8 mouse cellular contexts compared by ENCODE assay signal in the genomic region with DNA sequence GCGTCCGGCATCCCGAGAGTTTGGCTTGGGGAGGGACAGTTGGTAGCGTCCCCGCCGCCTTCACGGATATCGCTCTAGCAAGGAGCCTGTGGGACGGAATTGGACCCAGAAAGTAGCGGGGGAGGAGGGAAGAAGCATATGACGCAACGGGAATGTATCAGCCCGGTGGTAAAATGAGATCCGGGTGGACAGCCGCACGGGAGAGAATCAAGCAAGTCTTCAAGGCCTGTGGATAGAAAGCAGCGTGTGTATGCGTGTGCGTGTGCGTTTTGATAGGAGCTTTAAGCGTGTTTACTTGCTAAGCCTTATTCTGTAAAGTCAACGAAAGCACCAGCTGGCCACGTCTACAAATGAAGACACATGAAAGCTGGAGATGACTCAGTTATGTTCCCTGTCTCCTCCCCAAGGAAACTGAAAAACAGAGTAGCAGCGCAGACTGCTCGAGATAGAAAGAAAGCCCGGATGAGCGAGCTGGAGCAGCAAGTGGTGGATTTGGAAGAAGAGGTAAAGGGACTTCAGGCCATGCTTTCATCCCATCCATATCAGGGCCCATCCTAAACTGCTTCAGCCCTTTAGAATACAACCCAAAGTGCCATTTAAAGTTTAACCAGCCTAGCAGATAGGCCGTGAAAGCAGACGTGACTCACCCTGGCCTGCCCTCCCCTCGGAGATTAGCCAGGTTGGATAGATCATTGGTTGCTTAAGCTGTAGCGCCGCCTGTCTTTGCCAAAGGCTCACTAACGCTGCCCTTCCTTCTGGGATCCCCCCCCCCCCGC. TPM values are rescaled to one million over a fixed set of nuclear protein-coding genes. Genes with fewer than 3 reads are reported as not detected.
DNase-seq lines count a peak whose midpoint lies in the region; ATAC-seq and TF ChIP-seq lines count a peak whose summit lies in the region.

No protein-coding gene starts in this region.

- H3K4me2 ChIP-seq in embryonic facial prominence, embryonic 15.5 days (replicated peaks) = peak overlapping the region; percentile 52
- H3K4me2 ChIP-seq in kidney, embryonic 14.5 days (replicated peaks; ENCODE audit: low read depth, low read length) = peak overlapping the region; percentile 65
- H3K4me2 ChIP-seq in limb, embryonic 14.5 days (replicated peaks; ENCODE audit: low read depth, low read length, severe bottlenecking) = peak overlapping the region; percentile 55
- peak overlapping the region; percentile 81 for H3K4me2 ChIP-seq in midbrain, embryonic 16.5 days (ENCODE audit: low read length)

- peak overlapping the region; percentile 93 for H3K27ac ChIP-seq in embryonic facial prominence, embryonic 15.5 days (replicated peaks)
- H3K27ac ChIP-seq in kidney, embryonic 14.5 days (ENCODE audit: low read depth, low read length) = peak overlapping the region; percentile 89
- H3K27ac ChIP-seq in limb, embryonic 14.5 days (replicated peaks; ENCODE audit: low read depth, low read length) = peak overlapping the region; percentile 95
- peak overlapping the region; percentile 95 for H3K27ac ChIP-seq in midbrain, embryonic 16.5 days (ENCODE audit: low read length)

- peaks cover 41% of the 10 kb centered on the region for H3K36me3 ChIP-seq in embryonic facial prominence, embryonic 15.5 days
- H3K36me3 ChIP-seq in kidney, embryonic 14.5 days (ENCODE audit: control insufficient read depth, insufficient read depth, low read length) = peaks cover 45% of the 10 kb centered on the region
- H3K36me3 ChIP-seq in limb, embryonic 14.5 days (ENCODE audit: control insufficient read depth, insufficient read depth, low read length) = peaks cover 46% of the 10 kb centered on the region
- H3K36me3 ChIP-seq in midbrain, embryonic 16.5 days (ENCODE audit: control insufficient read depth, insufficient read depth, low read length) = peaks cover 23% of the 10 kb centered on the region

- under 1% methylated on average over 34 of the region's 34 CpGs for WGBS in embryonic facial prominence, embryonic 15.5 days
- WGBS in kidney, embryonic 14.5 days = under 1% methylated on average over 34 of the region's 34 CpGs
- WGBS in limb, embryonic 14.5 days = under 1% methylated on average over 33 of the region's 34 CpGs
- WGBS in midbrain, embryonic 16.5 days = under 1% methylated on average over 33 of the region's 34 CpGs

- no peak for TF ChIP-seq POLR2A in limb, embryonic 14.5 days (IDR thresholded peaks at IDR 0.05; ENCODE audit: borderline replicate concordance, extremely low read depth, insufficient read depth, insufficient read length)

- no peaks in the 10 kb centered on the region for H3K9me3 ChIP-seq in embryonic facial prominence, embryonic 15.5 days (replicated peaks)
- H3K9me3 ChIP-seq in kidney, embryonic 14.5 days (ENCODE audit: control insufficient read depth, low read length) = no peaks in the 10 kb centered on the region
- no peaks in the 10 kb centered on the region for H3K9me3 ChIP-seq in limb, embryonic 14.5 days (ENCODE audit: control insufficient read depth, low read length)
- H3K9me3 ChIP-seq in midbrain, embryonic 16.5 days (replicated peaks; ENCODE audit: control insufficient read depth, low read length, poor library complexity, severe bottlenecking) = no peaks in the 10 kb centered on the region

- H3K27me3 ChIP-seq in embryonic facial prominence, embryonic 15.5 days = no peaks in the 10 kb centered on the region
- no peaks in the 10 kb centered on the region for H3K27me3 ChIP-seq in kidney, embryonic 14.5 days (ENCODE audit: control insufficient read depth, insufficient read depth, low read length)
- H3K27me3 ChIP-seq in limb, embryonic 14.5 days (ENCODE audit: control insufficient read depth, insufficient read depth, low read length) = no peaks in the 10 kb centered on the region
- H3K27me3 ChIP-seq in midbrain, embryonic 16.5 days (ENCODE audit: control insufficient read depth, insufficient read depth, low read depth, low read length) = no peaks in the 10 kb centered on the region

- H3K9ac ChIP-seq in embryonic facial prominence, embryonic 15.5 days = peak overlapping the region; percentile 94
- H3K9ac ChIP-seq in kidney, embryonic 14.5 days (ENCODE audit: low read depth, low read length) = peak overlapping the region; percentile 96
- H3K9ac ChIP-seq in limb, embryonic 14.5 days (ENCODE audit: low read depth, low read length, severe bottlenecking) = peak overlapping the region; percentile 99
- H3K9ac ChIP-seq in midbrain, embryonic 16.5 days (ENCODE audit: low read depth, low read length) = peak overlapping the region; percentile 100

- ATAC-seq in embryonic facial prominence, embryonic 15.5 days (ENCODE audit: insufficient number of reproducible peaks, low FRiP score, low TSS enrichment, low read depth) = peak; percentile 11; the same call in 1 of the 2 replicates
- peak; percentile 7; the same call in 1 of the 2 replicates for ATAC-seq in kidney, embryonic 14.5 days (ENCODE audit: low FRiP score, low TSS enrichment)
- peak; percentile 19; the same call in 1 of the 2 replicates for ATAC-seq in limb, embryonic 14.5 days (ENCODE audit: low FRiP score, low read depth)
- ATAC-seq in midbrain, embryonic 16.5 days = peak; percentile 23; the same call in 1 of the 2 replicates

- peak; percentile 91 for DNase-seq in 416B (ENCODE audit: low read depth)
- peak; percentile 18 to 60 for DNase-seq in adrenal gland, postnatal 4 days (ENCODE audit: low spot score in 2 of 2)
- DNase-seq in heart, adult 9 months (ENCODE audit: low spot score in 2 of 2) = peak; percentile 77 to 84
- DNase-seq in limb, embryonic 14.5 days (ENCODE audit: low spot score) = peak; percentile 79
- DNase-seq in spleen, postnatal 10 days (ENCODE audit: low spot score in 2 of 2) = peak; percentile 70 to 74

- peak overlapping the region; percentile 85 for H3K4me3 ChIP-seq in embryonic facial prominence, embryonic 15.5 days (replicated peaks)
- peak overlapping the region; percentile 91 for H3K4me3 ChIP-seq in kidney, embryonic 14.5 days (ENCODE audit: low read length)
- peak overlapping the region; percentile 99 for H3K4me3 ChIP-seq in limb, embryonic 14.5 days (replicated peaks; ENCODE audit: low read length)
- H3K4me3 ChIP-seq in midbrain, embryonic 16.5 days (ENCODE audit: low read depth, low read length) = peak overlapping the region; percentile 96

- H3K4me1 ChIP-seq in embryonic facial prominence, embryonic 15.5 days = peaks cover 27% of the 10 kb centered on the region
- H3K4me1 ChIP-seq in kidney, embryonic 14.5 days (ENCODE audit: control insufficient read depth, insufficient read depth, low read length) = peaks cover 20% of the 10 kb centered on the region
- peaks cover 11% of the 10 kb centered on the region for H3K4me1 ChIP-seq in limb, embryonic 14.5 days (ENCODE audit: control insufficient read depth, insufficient read depth, low read length)
- H3K4me1 ChIP-seq in midbrain, embryonic 16.5 days (ENCODE audit: control insufficient read depth, insufficient read depth, low read length) = peaks cover 20% of the 10 kb centered on the region

RNA-seq across cellular contexts. Expression of a gene that starts 1.2 kb away (rescaled TPM):
- 100 to 1,000 TPM; 129 to 137 TPM for total RNA-seq in adrenal gland, postnatal 4 days (2021)
- polyA plus RNA-seq in embryonic facial prominence, embryonic 15.5 days (2015; fragmentation: Nextera tagmentation; extraction: Ambion mirVana) = 209 and 218 TPM in 2 replicates
- 141 and 174 TPM in 2 replicates for polyA plus RNA-seq in kidney, embryonic 14.5 days (2014; fragmentation: Nextera tagmentation; extraction: Ambion mirVana)
- polyA plus RNA-seq in limb, embryonic 14.5 days (2012; rRNA removed) = 97.3 and 105 TPM in 2 replicates
- 182 and 200 TPM in 2 replicates for polyA plus RNA-seq in limb, embryonic 14.5 days (2014; fragmentation: Nextera tagmentation; extraction: Ambion mirVana)
- 145 and 156 TPM in 2 replicates for polyA plus RNA-seq in midbrain, embryonic 16.5 days (2015; fragmentation: Nextera tagmentation; extraction: Ambion mirVana)

RNA-seq across cellular contexts. Expression of a gene that starts 20.3 kb away (rescaled TPM):
- 10 to 100 TPM; 24.2 to 25.0 TPM for total RNA-seq in adrenal gland, postnatal 4 days (2021)
- 17.7 and 19.2 TPM in 2 replicates for polyA plus RNA-seq in embryonic facial prominence, embryonic 15.5 days (2015; fragmentation: Nextera tagmentation; extraction: Ambion mirVana)
- 11.1 and 21.3 TPM in 2 replicates for polyA plus RNA-seq in kidney, embryonic 14.5 days (2014; fragmentation: Nextera tagmentation; extraction: Ambion mirVana)
- polyA plus RNA-seq in limb, embryonic 14.5 days (2012; rRNA removed) = 18.9 and 19.6 TPM in 2 replicates
- 20.9 and 21.8 TPM in 2 replicates for polyA plus RNA-seq in limb, embryonic 14.5 days (2014; fragmentation: Nextera tagmentation; extraction: Ambion mirVana)
- 9.9 and 10.6 TPM in 2 replicates for polyA plus RNA-seq in midbrain, embryonic 16.5 days (2015; fragmentation: Nextera tagmentation; extraction: Ambion mirVana)

RNA-seq across cellular contexts. Expression of a gene that starts 47.8 kb away (rescaled TPM):
- not detected for total RNA-seq in adrenal gland, postnatal 4 days (2021)
- polyA plus RNA-seq in embryonic facial prominence, embryonic 15.5 days (2015; fragmentation: Nextera tagmentation; extraction: Ambion mirVana) = not detected in 2 replicates
- not detected in 2 replicates for polyA plus RNA-seq in kidney, embryonic 14.5 days (2014; fragmentation: Nextera tagmentation; extraction: Ambion mirVana)
- 0.03 TPM in 1 of 2 replicates, not detected in the other for polyA plus RNA-seq in limb, embryonic 14.5 days (2012; rRNA removed)
- not detected in 2 replicates for polyA plus RNA-seq in limb, embryonic 14.5 days (2014; fragmentation: Nextera tagmentation; extraction: Ambion mirVana)
- not detected in 2 replicates for polyA plus RNA-seq in midbrain, embryonic 16.5 days (2015; fragmentation: Nextera tagmentation; extraction: Ambion mirVana)

Comparison
In these comparisons a context has a peak if more than half of its experiments do, and no peak if none do; other contexts are left out.
1. Peak in every context shown above with its lines: DNase-seq, ATAC-seq, H3K4me3 ChIP-seq and H3K27ac ChIP-seq.
2. DNase-seq: peak in every context shown above with its lines; median percentile 91 in 416B; 80 in heart, adult 9 months; 79 in limb, embryonic 14.5 days; 72 in spleen, postnatal 10 days; 39 in adrenal gland, postnatal 4 days.